Mouse (Mus musculus) embryonic facial prominence, embryonic 14.5 days (tissue): ENCODE measurements around the gene Sun1. TPM values are rescaled to one million over a fixed set of nuclear protein-coding genes. Genes with fewer than 3 reads are reported as not detected.

Experiments used
- ATAC-seq: fragments of 200-750 bp; cut with Nextera tagmentation; 2 replicates; pipeline ENCODE4 v1.8.0; 2017; ENCODE audit warnings: low read depth, moderate number of reproducible peaks, moderate TSS enrichment
- DNase-seq: peaks from one replicate; pipeline ENCODE4 v3.0.0-alpha.2; 2015; ENCODE audit warnings: low spot score
- H3K27ac ChIP-seq: fragments of 300-500 bp; sonication (generic); replicated peaks from 2 replicates; pipeline ENCODE4 v1.5.1; 2014; ENCODE audit warnings: low read depth, mild to moderate bottlenecking, low read length, moderate library complexity
- H3K27me3 ChIP-seq: fragments of 300-500 bp; sonication (generic); replicated peaks from 2 replicates; pipeline ENCODE4 v1.6.1; 2014; ENCODE audit warnings: low read length; ENCODE audit not compliant: control insufficient read depth, insufficient read depth
- H3K36me3 ChIP-seq: fragments of 300-500 bp; sonication (generic); 2 replicates; pipeline ENCODE4 v1.6.1; 2014; ENCODE audit warnings: low read length, mixed read lengths; ENCODE audit not compliant: control insufficient read depth, insufficient read depth
- H3K4me1 ChIP-seq: fragments of 300-500 bp; sonication (generic); 2 replicates; pipeline ENCODE4 v1.6.1; 2014; ENCODE audit warnings: antibody characterized with exemption, low read length; ENCODE audit not compliant: control insufficient read depth, insufficient read depth
- H3K4me2 ChIP-seq: fragments of 300-500 bp; sonication (generic); 2 replicates; pipeline ENCODE4 v1.6.1; 2014; ENCODE audit warnings: low read depth, mild to moderate bottlenecking, low read length, moderate library complexity, mixed read lengths
- H3K4me3 ChIP-seq: fragments of 300-500 bp; sonication (generic); 2 replicates; pipeline ENCODE4 v1.5.1; 2014; ENCODE audit warnings: low read depth, mild to moderate bottlenecking, low read length
- H3K9ac ChIP-seq: fragments of 300-500 bp; sonication (generic); 2 replicates; pipeline ENCODE4 v1.6.1; 2014; ENCODE audit warnings: low read depth, mild to moderate bottlenecking, low read length, moderate library complexity, mixed read lengths
- H3K9me3 ChIP-seq: fragments of 300-500 bp; sonication (generic); 2 replicates; pipeline ENCODE4 v1.6.1; 2016; ENCODE audit warnings: low read length; ENCODE audit not compliant: control insufficient read depth
- WGBS: fragments of 180-500 bp; shearing (Covaris S2); extraction: QIAGEN DNeasy Blood & Tissue Kit; methylation state at CpG from one replicate; pipeline ENCODE4 v1.1.7; 2014; 5-methylcytosine and 5-hydroxymethylcytosine counted together
- polyA plus RNA-seq: library from polyadenylated mRNA; unstranded; fragments of >200 nt; fragmentation: Nextera tagmentation; extraction: Ambion mirVana; gene quantifications from 2 replicates; pipeline ENCODE4 v1.2.1, GENCODE M21; 2014

Sun1 gene
- polyA plus RNA-seq, 1 experiment from 2014 or later, result 59.5 TPM

DNA sequence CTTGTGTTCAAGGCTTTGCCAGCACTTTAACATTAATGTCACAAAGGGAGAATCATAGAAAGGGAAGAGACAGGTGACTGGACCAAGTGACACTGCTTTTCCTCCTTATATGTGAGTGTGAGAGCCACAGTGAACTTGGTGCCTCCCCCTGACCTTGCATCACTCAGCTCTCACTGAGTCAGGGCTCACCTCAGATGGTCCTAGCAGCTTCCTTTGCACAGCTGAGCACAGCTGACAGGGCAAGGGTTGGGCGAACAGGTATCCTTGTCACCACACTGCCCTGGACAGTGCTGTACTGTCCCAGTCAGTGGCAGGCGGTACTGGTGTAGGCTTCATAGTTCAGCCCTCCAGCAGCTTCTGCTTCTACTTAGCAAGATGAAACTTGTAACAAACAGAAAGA is 27.2 kb downstream of the Sun1 start:
- H3K27ac ChIP-seq, result no peak overlapping the region
- no peak overlapping the region for H3K9ac ChIP-seq
- WGBS, result 100% methylated on average over 2 of the region's 2 CpGs
- no peaks in the 10 kb centered on the region for H3K9me3 ChIP-seq
- DNase-seq, result no peak
- H3K4me1 ChIP-seq, result no peaks in the 10 kb centered on the region
- H3K27me3 ChIP-seq, result no peaks in the 10 kb centered on the region
- H3K4me2 ChIP-seq, result no peak overlapping the region
- peaks cover 93% of the 10 kb centered on the region for H3K36me3 ChIP-seq
- no peak for ATAC-seq
- H3K4me3 ChIP-seq, result no peak overlapping the region

- no peak for ATAC-seq
- 100% methylated on average over 3 of the region's 3 CpGs for WGBS
- H3K36me3 ChIP-seq, result peaks cover 93% of the 10 kb centered on the region
Observed at GRCm38 (mm10) chr5:139228318-139228717, 27.9 kb downstream of the Sun1 start.

GRCm38 (mm10) chr5:139229716-139230115 is 29.3 kb downstream of the Sun1 start:
- H3K9me3 ChIP-seq, result no peaks in the 10 kb centered on the region

More at GRCm38 (mm10) chr5:139228318-139228717, 27.9 kb downstream of the Sun1 start:
- no peak overlapping the region for H3K9ac ChIP-seq
- H3K4me3 ChIP-seq, result no peak overlapping the region
- no peaks in the 10 kb centered on the region for H3K9me3 ChIP-seq
- no peak overlapping the region for H3K4me2 ChIP-seq
- no peaks in the 10 kb centered on the region for H3K4me1 ChIP-seq
- no peak for DNase-seq
- no peak overlapping the region for H3K27ac ChIP-seq
- H3K27me3 ChIP-seq, result no peaks in the 10 kb centered on the region

GRCm38 (mm10) chr5:139232083-139232482 is 31.6 kb downstream of the Sun1 start:
- ATAC-seq, result no peak
- no peak overlapping the region for H3K9ac ChIP-seq
- H3K27ac ChIP-seq, result no peak overlapping the region
- no peak for DNase-seq
- H3K9me3 ChIP-seq, result no peaks in the 10 kb centered on the region
- H3K4me2 ChIP-seq, result no peak overlapping the region
- no peaks in the 10 kb centered on the region for H3K27me3 ChIP-seq
- no peak overlapping the region for H3K4me3 ChIP-seq
- peaks cover 93% of the 10 kb centered on the region for H3K36me3 ChIP-seq
- H3K4me1 ChIP-seq, result no peaks in the 10 kb centered on the region
- 82% methylated on average over 3 of the region's 3 CpGs for WGBS

More at GRCm38 (mm10) chr5:139229716-139230115, 29.3 kb downstream of the Sun1 start:
- ATAC-seq, result no peak
- no peaks in the 10 kb centered on the region for H3K4me1 ChIP-seq
- no peak overlapping the region for H3K4me2 ChIP-seq
- no peak overlapping the region for H3K4me3 ChIP-seq
- H3K27me3 ChIP-seq, result no peaks in the 10 kb centered on the region
- 98% methylated on average over 3 of the region's 3 CpGs for WGBS
- no peak overlapping the region for H3K27ac ChIP-seq
- H3K36me3 ChIP-seq, result peaks cover 93% of the 10 kb centered on the region
- no peak for DNase-seq
- no peak overlapping the region for H3K9ac ChIP-seq

- H3K4me2 ChIP-seq, result no peak overlapping the region
- H3K4me3 ChIP-seq, result no peak overlapping the region
- no peaks in the 10 kb centered on the region for H3K9me3 ChIP-seq
- peaks cover 88% of the 10 kb centered on the region for H3K36me3 ChIP-seq
- no peak for ATAC-seq
- WGBS, result 92% methylated on average over 4 of the region's 4 CpGs
- H3K9ac ChIP-seq, result no peak overlapping the region
- no peaks in the 10 kb centered on the region for H3K27me3 ChIP-seq
- DNase-seq, result no peak
- no peak overlapping the region for H3K27ac ChIP-seq
- H3K4me1 ChIP-seq, result no peaks in the 10 kb centered on the region
Observed at GRCm38 (mm10) chr5:139234423-139234822, 34.0 kb downstream of the Sun1 start.

- Histone ChIP-seq H3K9ac (no peak overlapping the region), H3K4me1 (no peaks in the 10 kb centered on the region), H3K27ac (no peak overlapping the region), H3K4me2 (no peak overlapping the region), H3K36me3 (peaks cover 91% of the 10 kb centered on the region), H3K9me3 (no peaks in the 10 kb centered on the region), H3K27me3 (no peaks in the 10 kb centered on the region), H3K4me3 (no peak overlapping the region)
- no peak for DNase-seq
- ATAC-seq, result no peak
- 73% methylated on average over 4 of the region's 4 CpGs for WGBS
Observed at GRCm38 (mm10) chr5:139237436-139237835, 37.0 kb downstream of the Sun1 start.

- 89% methylated on average over 15 of the region's 15 CpGs for WGBS
- Histone ChIP-seq H3K4me3 (no peak overlapping the region), H3K4me1 (no peaks in the 10 kb centered on the region), H3K9me3 (no peaks in the 10 kb centered on the region), H3K4me2 (no peak overlapping the region), H3K27ac (no peak overlapping the region), H3K36me3 (peaks cover 92% of the 10 kb centered on the region), H3K27me3 (no peaks in the 10 kb centered on the region), H3K9ac (no peak overlapping the region)
- DNase-seq (no peak), ATAC-seq (no peak)
Observed at GRCm38 (mm10) chr5:139241022-139241761, 40.8 kb downstream of the Sun1 start.

GRCm38 (mm10) chr5:139243384-139243783 is 42.9 kb downstream of the Sun1 start:
- Histone ChIP-seq H3K36me3 (peaks cover 93% of the 10 kb centered on the region), H3K27ac (no peak overlapping the region), H3K9ac (no peak overlapping the region), H3K4me1 (no peaks in the 10 kb centered on the region), H3K4me3 (no peak overlapping the region), H3K27me3 (no peaks in the 10 kb centered on the region), H3K4me2 (no peak overlapping the region), H3K9me3 (no peaks in the 10 kb centered on the region)
- peak; percentile 80 for DNase-seq
- WGBS, result 81% methylated on average over 1 of the region's 1 CpGs
- ATAC-seq, result peak; percentile 50

- H3K9me3 ChIP-seq, result no peaks in the 10 kb centered on the region
- no peak overlapping the region for H3K27ac ChIP-seq
- peaks cover 75% of the 10 kb centered on the region for H3K36me3 ChIP-seq
- no peaks in the 10 kb centered on the region for H3K4me1 ChIP-seq
- H3K27me3 ChIP-seq, result no peaks in the 10 kb centered on the region
- ATAC-seq (no peak), DNase-seq (no peak)
- 87% methylated on average over 3 of the region's 3 CpGs for WGBS
- H3K4me2 ChIP-seq, result no peak overlapping the region
- no peak overlapping the region for H3K4me3 ChIP-seq
- H3K9ac ChIP-seq, result no peak overlapping the region
Observed at GRCm38 (mm10) chr5:139247767-139248166, 47.3 kb downstream of the Sun1 start.
